Mouse (Mus musculus) splenic B cell, adult 2 months (primary cell): ENCODE measurements around the gene Acaa1a.
"Not testable (repeated sequence)": the region's sequence is repeated elsewhere in the genome, so short reads cannot be mapped to it uniquely, and the experiment has no call there.

Experiments used
- DNase-seq: peaks from one replicate; pipeline ENCODE4 v3.0.0-alpha.2; 2011; ENCODE audit warnings: low read depth, low spot score
- H3K27me3 ChIP-seq: 2 replicates; pipeline ENCODE4 v1.6.1; 2012; ENCODE audit warnings: mild to moderate bottlenecking, low read length, moderate library complexity, mixed read lengths; ENCODE audit not compliant: control insufficient read depth, poor library complexity, insufficient read depth, severe bottlenecking
- H3K36me3 ChIP-seq: 2 replicates; pipeline ENCODE4 v1.6.1; 2012; ENCODE audit warnings: mild to moderate bottlenecking, low read length, moderate library complexity, mixed read lengths; ENCODE audit not compliant: control insufficient read depth, poor library complexity, insufficient read depth, severe bottlenecking

The Acaa1a gene

GRCm38 (mm10) chr9:119352060-119352459, 12.6 kb downstream of the Acaa1a start:
- Histone ChIP-seq H3K27me3 (no peaks in the 10 kb centered on the region), H3K36me3 (no peaks in the 10 kb centered on the region)
- DNase-seq, result peak; percentile 84

- no peaks in the 10 kb centered on the region for H3K36me3 ChIP-seq
- no peaks in the 10 kb centered on the region for H3K27me3 ChIP-seq
- DNase-seq, result no peak
Measured at GRCm38 (mm10) chr9:119353926-119354325, 14.4 kb downstream of the Acaa1a start.

- H3K27me3 ChIP-seq, result no peaks in the 10 kb centered on the region
- DNase-seq, result no peak
- H3K36me3 ChIP-seq, result no peaks in the 10 kb centered on the region
Measured at GRCm38 (mm10) chr9:119355943-119356342, 16.5 kb downstream of the Acaa1a start.

GRCm38 (mm10) chr9:119357331-119358057, 18.0 kb downstream of the Acaa1a start, which contains the start of gene Xylb:
Gene Xylb (plus strand): TSS chr9:119357381.
- DNase-seq, result peak; percentile 86
- Histone ChIP-seq H3K36me3 (no peaks in the 10 kb centered on the region), H3K27me3 (no peaks in the 10 kb centered on the region)

- H3K27me3 ChIP-seq, result no peaks in the 10 kb centered on the region
- no peak for DNase-seq
- H3K36me3 ChIP-seq, result no peaks in the 10 kb centered on the region
Measured at GRCm38 (mm10) chr9:119358058-119358429, 18.6 kb downstream of the Acaa1a start.

- H3K36me3 ChIP-seq, result no peaks in the 10 kb centered on the region
- no peaks in the 10 kb centered on the region for H3K27me3 ChIP-seq
- DNase-seq, result no peak
Measured at GRCm38 (mm10) chr9:119361416-119361815, 21.9 kb downstream of the Acaa1a start.

- no peaks in the 10 kb centered on the region for H3K36me3 ChIP-seq
- H3K27me3 ChIP-seq, result no peaks in the 10 kb centered on the region
- DNase-seq, result no peak
Measured at GRCm38 (mm10) chr9:119363229-119363628, 23.8 kb downstream of the Acaa1a start.

- Histone ChIP-seq H3K36me3 (no peaks in the 10 kb centered on the region), H3K27me3 (no peaks in the 10 kb centered on the region)
- no peak for DNase-seq
Measured at GRCm38 (mm10) chr9:119365284-119365683, 25.8 kb downstream of the Acaa1a start, which contains the start of gene Slc22a14. Gene Slc22a14 (minus strand): TSS chr9:119365553.

GRCm38 (mm10) chr9:119368367-119368766, 28.9 kb downstream of the Acaa1a start:
- no peaks in the 10 kb centered on the region for H3K36me3 ChIP-seq

GRCm38 (mm10) chr9:119370770-119371169, 31.3 kb downstream of the Acaa1a start:
- not testable (repeated sequence) for H3K36me3 ChIP-seq, H3K27me3 ChIP-seq, DNase-seq

More at GRCm38 (mm10) chr9:119368367-119368766, 28.9 kb downstream of the Acaa1a start:
- no peaks in the 10 kb centered on the region for H3K27me3 ChIP-seq
- no peak for DNase-seq

GRCm38 (mm10) chr9:119371251-119371650, 31.8 kb downstream of the Acaa1a start:
- Histone ChIP-seq H3K27me3 (no peaks in the 10 kb centered on the region), H3K36me3 (no peaks in the 10 kb centered on the region)
- no peak for DNase-seq

- Histone ChIP-seq H3K27me3 (no peaks in the 10 kb centered on the region), H3K36me3 (no peaks in the 10 kb centered on the region)
- DNase-seq, result no peak
Measured at GRCm38 (mm10) chr9:119375008-119375407, 35.5 kb downstream of the Acaa1a start.

- Histone ChIP-seq H3K27me3 (no peaks in the 10 kb centered on the region), H3K36me3 (no peaks in the 10 kb centered on the region)
- no peak for DNase-seq
Measured at GRCm38 (mm10) chr9:119375556-119375955, 36.1 kb downstream of the Acaa1a start.

- Histone ChIP-seq H3K27me3 (no peaks in the 10 kb centered on the region), H3K36me3 (no peaks in the 10 kb centered on the region)
- no peak for DNase-seq
Measured at GRCm38 (mm10) chr9:119378231-119378630, 38.8 kb downstream of the Acaa1a start.

- no peaks in the 10 kb centered on the region for H3K27me3 ChIP-seq
- no peak for DNase-seq
Measured at GRCm38 (mm10) chr9:119382603-119383002, 43.1 kb downstream of the Acaa1a start.

GRCm38 (mm10) chr9:119388956-119389355, 49.5 kb downstream of the Acaa1a start:
- no peaks in the 10 kb centered on the region for H3K27me3 ChIP-seq
- no peaks in the 10 kb centered on the region for H3K36me3 ChIP-seq
- peak; percentile 8 for DNase-seq

More at GRCm38 (mm10) chr9:119382603-119383002, 43.1 kb downstream of the Acaa1a start:
- H3K36me3 ChIP-seq, result no peaks in the 10 kb centered on the region
